Mouse (Mus musculus) lung, embryonic 14.5 days (tissue): Measurements from ENCODE around the gene Cops8. TPM values are rescaled to one million over a fixed set of nuclear protein-coding genes. Genes with fewer than 3 reads are reported as not detected.

Source experiments
- ATAC-seq: fragments of 200-750 bp; cut with Nextera tagmentation; 2 replicates; pipeline ENCODE4 v1.8.0; 2017; ENCODE audit warnings: mild to moderate bottlenecking, moderate TSS enrichment, moderate library complexity; ENCODE audit not compliant: insufficient read depth
- DNase-seq: peaks from one replicate; pipeline ENCODE4 v3.0.0-alpha.2; 2015
- H3K27ac ChIP-seq: fragments of 300-500 bp; sonication (generic); 2 replicates; pipeline ENCODE4 v1.5.1; 2014; ENCODE audit warnings: low read depth, mild to moderate bottlenecking, moderate library complexity
- H3K27me3 ChIP-seq: fragments of 300-500 bp; sonication (generic); 2 replicates; pipeline ENCODE4 v1.6.1; 2014; ENCODE audit warnings: low read length, control low read depth; ENCODE audit not compliant: insufficient read depth
- H3K36me3 ChIP-seq: fragments of 300-500 bp; sonication (generic); 2 replicates; pipeline ENCODE4 v1.6.1; 2014; ENCODE audit warnings: control low read depth; ENCODE audit not compliant: insufficient read depth
- H3K4me1 ChIP-seq: fragments of 300-500 bp; sonication (generic); 2 replicates; pipeline ENCODE4 v1.6.1; 2014; ENCODE audit warnings: antibody characterized with exemption, control low read depth; ENCODE audit not compliant: insufficient read depth
- H3K4me2 ChIP-seq: fragments of 300-500 bp; sonication (generic); 2 replicates; pipeline ENCODE4 v1.6.1; 2014; ENCODE audit warnings: mild to moderate bottlenecking
- H3K4me3 ChIP-seq: fragments of 300-500 bp; sonication (generic); 2 replicates; pipeline ENCODE4 v1.5.1; 2014; ENCODE audit warnings: low read depth, low read length
- H3K9ac ChIP-seq: fragments of 300-500 bp; sonication (generic); 2 replicates; pipeline ENCODE4 v1.6.1; 2014
- H3K9me3 ChIP-seq: fragments of 300-500 bp; sonication (generic); 2 replicates; pipeline ENCODE4 v1.6.1; 2016; ENCODE audit warnings: low read depth, low read length, control low read depth
- CTCF ChIP-seq: IDR thresholded peaks from 2 replicates; pipeline ENCODE4 v1.5.1; 2016; ENCODE audit warnings: antibody characterized with exemption, low read depth
- WGBS: fragments of 180-500 bp; shearing (Covaris S2); extraction: QIAGEN DNeasy Blood & Tissue Kit; methylation state at CpG from one replicate; pipeline ENCODE4 v1.1.7; 2014; 5-methylcytosine and 5-hydroxymethylcytosine counted together
- polyA plus RNA-seq: library from polyadenylated mRNA; unstranded; fragments of >200 nt; fragmentation: Nextera tagmentation; extraction: Ambion mirVana; gene quantifications from 2 replicates; pipeline ENCODE4 v1.2.1, GENCODE M21; 2014

The Cops8 gene
- polyA plus RNA-seq, 1 experiment from 2014 or later = 157 TPM

GRCm38 (mm10) chr1:90601096-90601495 is 1.7 kb upstream of the Cops8 start:
- Histone ChIP-seq H3K4me1 (0 out of 2 replicates have a peak, but pooled peaks cover 4% of the 10 kb centered on the region), H3K4me3 (no peak overlapping the region), H3K27ac (no peak overlapping the region), H3K9ac (no peak overlapping the region), H3K27me3 (no peaks in the 10 kb centered on the region), H3K4me2 (no peak overlapping the region), H3K9me3 (no peaks in the 10 kb centered on the region), H3K36me3 (peaks cover 7% of the 10 kb centered on the region)
- ATAC-seq (no peak), DNase-seq (no peak)
- TF ChIP-seq CTCF = no peak
- 54% methylated on average over 3 of the region's 3 CpGs for WGBS

- Histone ChIP-seq H3K4me2 (peak overlapping the region; percentile 81), H3K4me1 (0 out of 2 replicates have a peak, but pooled peaks cover 4% of the 10 kb centered on the region), H3K4me3 (peak overlapping the region; percentile 85), H3K27ac (peak overlapping the region; percentile 67), H3K9me3 (no peaks in the 10 kb centered on the region), H3K27me3 (no peaks in the 10 kb centered on the region), H3K36me3 (peaks cover 31% of the 10 kb centered on the region), H3K9ac (peak overlapping the region; percentile 91)
- ATAC-seq (peak; percentile 69), DNase-seq (no peak)
- TF ChIP-seq CTCF = no peak
- WGBS = under 1% methylated on average over 26 of the region's 26 CpGs
Measured at GRCm38 (mm10) chr1:90603561-90603887, 743 bp downstream of the Cops8 start.

GRCm38 (mm10) chr1:90609363-90609762 is 6.6 kb downstream of the Cops8 start:
- Histone ChIP-seq H3K9me3 (no peaks in the 10 kb centered on the region), H3K4me3 (no peak overlapping the region), H3K4me2 (no peak overlapping the region), H3K36me3 (peaks cover 87% of the 10 kb centered on the region), H3K4me1 (0 out of 2 replicates have a peak, but pooled peaks cover under 1% of the 10 kb centered on the region), H3K9ac (no peak overlapping the region), H3K27me3 (no peaks in the 10 kb centered on the region), H3K27ac (no peak overlapping the region)
- no peak for TF ChIP-seq CTCF
- DNase-seq (no peak), ATAC-seq (no peak)
- WGBS = 85% methylated on average over 5 of the region's 5 CpGs

GRCm38 (mm10) chr1:90617258-90617657 is 14.5 kb downstream of the Cops8 start:
- no peak for TF ChIP-seq CTCF
- H3K27me3 ChIP-seq = no peaks in the 10 kb centered on the region
- peaks cover 24% of the 10 kb centered on the region for H3K36me3 ChIP-seq
- H3K9ac ChIP-seq = no peak overlapping the region
- WGBS = 64% methylated on average over 7 of the region's 7 CpGs
- H3K9me3 ChIP-seq = no peaks in the 10 kb centered on the region
- no peak overlapping the region for H3K27ac ChIP-seq
- no peak overlapping the region for H3K4me2 ChIP-seq
- ATAC-seq = no peak
- peak; percentile 55 for DNase-seq
- no peak overlapping the region for H3K4me3 ChIP-seq
- H3K4me1 ChIP-seq = no peaks in the 10 kb centered on the region

GRCm38 (mm10) chr1:90633415-90634030 is 30.7 kb downstream of the Cops8 start:
- Histone ChIP-seq H3K4me2 (no peak overlapping the region), H3K9ac (no peak overlapping the region), H3K4me3 (no peak overlapping the region), H3K27me3 (no peaks in the 10 kb centered on the region), H3K4me1 (peaks cover 4% of the 10 kb centered on the region; the same call in 1 of the 2 replicates), H3K36me3 (no peaks in the 10 kb centered on the region), H3K9me3 (no peaks in the 10 kb centered on the region), H3K27ac (no peak overlapping the region)
- DNase-seq (no peak), ATAC-seq (no peak)
- WGBS = 63% methylated on average over 6 of the region's 6 CpGs
- TF ChIP-seq CTCF = peak; percentile 27

GRCm38 (mm10) chr1:90634205-90634745 is 31.5 kb downstream of the Cops8 start:
- Histone ChIP-seq H3K4me3 (no peak overlapping the region), H3K4me1 (peaks cover 4% of the 10 kb centered on the region; the same call in 1 of the 2 replicates), H3K36me3 (no peaks in the 10 kb centered on the region), H3K27ac (no peak overlapping the region), H3K9ac (no peak overlapping the region), H3K4me2 (no peak overlapping the region), H3K9me3 (no peaks in the 10 kb centered on the region), H3K27me3 (no peaks in the 10 kb centered on the region)
- ATAC-seq (no peak), DNase-seq (no peak)
- no peak for TF ChIP-seq CTCF
- 41% methylated on average over 3 of the region's 3 CpGs for WGBS

GRCm38 (mm10) chr1:90638335-90638734 is 35.6 kb downstream of the Cops8 start:
- H3K27ac ChIP-seq = no peak overlapping the region
- no peak for TF ChIP-seq CTCF
- H3K36me3 ChIP-seq = no peaks in the 10 kb centered on the region
- no peak overlapping the region for H3K4me2 ChIP-seq
- no peak overlapping the region for H3K9ac ChIP-seq
- H3K4me3 ChIP-seq = no peak overlapping the region
- peak; percentile 91 for ATAC-seq
- WGBS = 20% methylated on average over 7 of the region's 7 CpGs
- peak; percentile 97 for DNase-seq
- no peaks in the 10 kb centered on the region for H3K27me3 ChIP-seq
- H3K4me1 ChIP-seq = peaks cover 4% of the 10 kb centered on the region; the same call in 1 of the 2 replicates
- no peaks in the 10 kb centered on the region for H3K9me3 ChIP-seq
